Mouse (Mus musculus): ENCODE measurements around the gene Dlx6. TPM values are rescaled to one million over a fixed set of nuclear protein-coding genes. Genes with fewer than 3 reads are reported as not detected.

The Dlx6 gene
- not detected in 2 replicates for polyA plus RNA-seq (2012; rRNA removed)

DNA sequence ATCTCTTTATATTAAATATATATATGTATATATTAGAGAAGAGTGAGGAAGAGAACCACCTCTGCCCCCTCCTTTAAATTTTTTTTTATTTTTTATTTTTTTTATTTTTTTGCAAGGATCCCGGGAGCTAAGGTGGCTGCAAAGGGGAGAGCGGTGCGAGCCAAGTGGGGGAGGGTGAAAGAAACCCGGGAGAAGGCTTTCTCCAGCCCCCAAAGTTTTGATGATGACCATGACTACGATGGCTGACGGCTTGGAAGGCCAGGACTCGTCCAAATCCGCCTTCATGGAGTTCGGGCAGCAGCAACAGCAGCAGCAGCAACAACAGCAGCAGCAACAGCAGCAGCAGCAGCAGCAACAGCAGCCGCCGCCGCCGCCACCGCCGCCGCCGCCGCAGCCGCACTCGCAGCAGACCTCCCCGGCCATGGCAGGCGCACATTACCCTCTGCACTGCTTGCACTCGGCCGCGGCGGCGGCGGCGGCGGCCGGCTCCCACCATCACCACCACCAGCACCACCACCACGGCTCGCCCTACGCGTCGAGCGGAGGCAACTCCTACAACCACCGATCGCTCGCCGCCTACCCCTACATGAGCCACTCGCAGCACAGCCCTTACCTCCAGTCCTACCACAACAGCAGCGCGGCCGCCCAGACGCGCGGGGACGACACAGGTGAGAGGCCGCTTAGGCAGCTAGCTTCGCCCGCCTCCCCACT lies at the start of gene Dlx6:
Dlx6 (plus strand) TSS at position 175 of the 711 bp plus-strand sequence.

DNA sequence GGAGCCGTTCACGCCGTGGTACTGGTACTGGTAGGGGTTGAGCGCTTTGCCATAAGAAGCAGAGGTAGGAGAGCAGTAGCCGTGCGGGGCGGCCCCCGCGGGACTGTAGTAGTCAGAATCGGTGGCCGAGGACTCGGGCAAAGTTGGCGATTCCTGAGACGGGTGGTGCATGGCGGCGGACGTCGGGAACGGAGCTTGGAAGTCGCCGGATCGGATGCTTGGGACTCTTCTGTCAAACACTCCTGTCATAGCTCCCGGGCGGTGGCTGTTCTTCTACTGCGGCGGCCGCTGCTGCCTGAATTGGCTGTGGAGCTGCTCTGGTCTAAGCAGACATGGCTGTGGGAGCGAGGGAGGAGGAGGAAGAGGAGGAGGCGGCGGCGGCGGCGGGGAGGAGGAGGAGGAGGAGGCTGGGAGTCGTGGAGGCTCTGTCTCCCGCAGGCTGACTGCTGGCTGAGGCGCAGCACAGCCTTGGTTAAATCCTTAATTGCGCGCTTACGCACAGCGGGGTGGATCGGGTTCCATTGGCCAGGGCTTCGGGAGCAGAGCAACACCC lies 18.6 kb downstream of the Dlx6 start, which contains the start of gene Dlx5:
Dlx5 (minus strand) TSS at position 448 of the 553 bp plus-strand sequence.

Other genes with a start within 250 kb of the Dlx6 start
- 0.28 and 0.74 TPM in 2 replicates for gene Dlx5, start 18.8 kb downstream of the Dlx6 start, polyA plus RNA-seq (2012; rRNA removed)
- gene Sdhaf3, start 92.7 kb downstream of the Dlx6 start, polyA plus RNA-seq (2012; rRNA removed), result 0.08 and 0.10 TPM in 2 replicates